Mouse (Mus musculus): Measurements from ENCODE around the gene Gm17359. TPM values are rescaled to one million over a fixed set of nuclear protein-coding genes. Genes with fewer than 3 reads are reported as not detected.

Gm17359 gene
- total RNA-seq, 2 experiments from 2014 or later: not detected

GRCm38 (mm10) chr3:79349311-79349710 lies 12.8 kb downstream of the Gm17359 start:
- DNase-seq: no peak

GRCm38 (mm10) chr3:79358721-79359120 lies 22.3 kb downstream of the Gm17359 start:
- no peak for DNase-seq

GRCm38 (mm10) chr3:79360317-79361101 lies 24.0 kb downstream of the Gm17359 start:
- no peak for DNase-seq

- no peak for DNase-seq
Measured at GRCm38 (mm10) chr3:79366098-79366497, 29.6 kb downstream of the Gm17359 start.

- no peak for DNase-seq
Measured at GRCm38 (mm10) chr3:79368306-79368705, 31.8 kb downstream of the Gm17359 start.

- DNase-seq: no peak
Measured at GRCm38 (mm10) chr3:79370385-79370929, 34.0 kb downstream of the Gm17359 start.

- DNase-seq: no peak
Measured at GRCm38 (mm10) chr3:79371506-79372195, 35.2 kb downstream of the Gm17359 start.

GRCm38 (mm10) chr3:79373930-79374329 lies 37.5 kb downstream of the Gm17359 start:
- DNase-seq: no peak

- no peak for DNase-seq
Measured at GRCm38 (mm10) chr3:79378086-79378485, 41.6 kb downstream of the Gm17359 start.

GRCm38 (mm10) chr3:79379255-79379836 lies 42.9 kb downstream of the Gm17359 start:
- DNase-seq: no peak

- DNase-seq: no peak
Measured at GRCm38 (mm10) chr3:79379873-79380595, 43.6 kb downstream of the Gm17359 start.

GRCm38 (mm10) chr3:79381398-79381797 lies 44.9 kb downstream of the Gm17359 start:
- DNase-seq: no peak

GRCm38 (mm10) chr3:79385434-79386029 lies 49.1 kb downstream of the Gm17359 start:
- DNase-seq: no peak

GRCm38 (mm10) chr3:79389081-79389480 lies 52.6 kb downstream of the Gm17359 start:
- DNase-seq: no peak

- DNase-seq: no peak
Measured at GRCm38 (mm10) chr3:79400552-79400951, 64.1 kb downstream of the Gm17359 start.

GRCm38 (mm10) chr3:79402056-79402455 lies 65.6 kb downstream of the Gm17359 start:
- DNase-seq: no peak

- DNase-seq: no peak
Measured at GRCm38 (mm10) chr3:79408546-79408945, 72.1 kb downstream of the Gm17359 start.

GRCm38 (mm10) chr3:79409927-79410628 lies 73.6 kb downstream of the Gm17359 start:
- no peak for DNase-seq

- no peak for DNase-seq
Measured at GRCm38 (mm10) chr3:79410629-79410995, 74.2 kb downstream of the Gm17359 start.

- no peak for DNase-seq
Measured at GRCm38 (mm10) chr3:79411666-79412065, 75.2 kb downstream of the Gm17359 start.

GRCm38 (mm10) chr3:79413492-79413891 lies 77.0 kb downstream of the Gm17359 start:
- DNase-seq: no peak
